Mouse (Mus musculus) bone marrow, adult 2 months (tissue): ENCODE measurements around the gene Crcp. TPM values are rescaled to one million over a fixed set of nuclear protein-coding genes. Genes with fewer than 3 reads are reported as not detected.

Experiments used
- H3K27ac ChIP-seq: fragments of 200-500 bp; 2 replicates; pipeline ENCODE4 v1.5.1; 2012; ENCODE audit warnings: low read depth, mild to moderate bottlenecking, control low read depth, inconsistent platforms, low read length; ENCODE audit not compliant: control insufficient read depth, poor library complexity, insufficient read depth
- H3K4me1 ChIP-seq: fragments of 200-500 bp; 2 replicates; pipeline ENCODE4 v1.6.1; 2011; ENCODE audit warnings: low read length; ENCODE audit not compliant: control insufficient read depth, insufficient read depth
- H3K4me3 ChIP-seq: fragments of 200-500 bp; replicated peaks from 2 replicates; pipeline ENCODE3; 2011; ENCODE audit warnings: mild to moderate bottlenecking, low read depth, low read length, control low read depth; ENCODE audit not compliant: control insufficient read depth
- CTCF ChIP-seq: fragments of 200-500 bp; IDR thresholded peaks from 2 replicates; pipeline ENCODE4 v1.5.1; 2011; ENCODE audit warnings: low read length, control low read depth; ENCODE audit not compliant: control insufficient read depth, insufficient read depth
- POLR2A ChIP-seq: fragments of 200-500 bp; IDR thresholded peaks from 2 replicates; pipeline ENCODE4 v1.6.1; 2011; ENCODE audit warnings: low read depth, mild to moderate bottlenecking, control low read depth, low read length, borderline replicate concordance; ENCODE audit not compliant: control insufficient read depth
- WGBS: fragments of 180-500 bp; shearing (Covaris S2); methylation state at CpG from one replicate; pipeline ENCODE4 v1.1.7; 2018; 5-methylcytosine and 5-hydroxymethylcytosine counted together
- polyA plus RNA-seq: library from polyadenylated mRNA; stranded (reverse); fragments of >200 nt; gene quantifications from 2 replicates; pipeline ENCODE4 v1.2.4, GENCODE M21; 2011; ENCODE audit warnings: low replicate concordance; ENCODE audit not compliant: missing spikeins, insufficient read depth, insufficient read length

Crcp gene
- polyA plus RNA-seq, 1 experiment = 18.0 TPM

GRCm38 (mm10) chr5:130109348-130109747 is 80.3 kb downstream of the Crcp start:
- no peak for TF ChIP-seq CTCF
- TF ChIP-seq POLR2A = no peak
- WGBS = 85% methylated on average over 3 of the region's 3 CpGs
- Histone ChIP-seq H3K4me3 (no peak overlapping the region), H3K27ac (no peak overlapping the region), H3K4me1 (no peaks in the 10 kb centered on the region)

Other genes with a start within 250 kb of the Crcp start
- gene Psph, start 241.8 kb upstream of the Crcp start, polyA plus RNA-seq = 4.3 and 11.1 TPM in 2 replicates
- 7.7 and 16.3 TPM in 2 replicates for gene Sumf2, start 182.3 kb upstream of the Crcp start, polyA plus RNA-seq
- 657 and 717 TPM in 2 replicates for gene Chchd2, start 141.8 kb upstream of the Crcp start, polyA plus RNA-seq
- 1.5 TPM in 1 of 2 replicates, not detected in the other for gene Zbed5, start 133.6 kb upstream of the Crcp start, polyA plus RNA-seq
- gene Phkg1, start 130.7 kb upstream of the Crcp start, polyA plus RNA-seq = 6.4 TPM in 1 of 2 replicates, not detected in the other
- gene Nupr1l, start 120.8 kb upstream of the Crcp start, polyA plus RNA-seq = not detected in 2 replicates
- gene Vkorc1l1, start 87.3 kb upstream of the Crcp start, polyA plus RNA-seq = 14.4 and 15.2 TPM in 2 replicates
- gene Gusb, start 26.2 kb upstream of the Crcp start, polyA plus RNA-seq = 14.5 and 22.6 TPM in 2 replicates
- 14.9 and 37.1 TPM in 2 replicates for gene Asl, start within 50 bp of the Crcp start, polyA plus RNA-seq
- gene Tpst1, start 44.0 kb downstream of the Crcp start, polyA plus RNA-seq = 3.1 and 5.2 TPM in 2 replicates
- 6.1 and 6.6 TPM in 2 replicates for gene Kctd7, start 115.6 kb downstream of the Crcp start, polyA plus RNA-seq
- 16.9 and 36.5 TPM in 2 replicates for gene Rabgef1, start 142.5 kb downstream of the Crcp start, polyA plus RNA-seq
- gene Tmem248, start 187.8 kb downstream of the Crcp start, polyA plus RNA-seq = 15.0 and 25.2 TPM in 2 replicates
- 42.3 and 56.9 TPM in 2 replicates for gene Sbds, start 226.2 kb downstream of the Crcp start, polyA plus RNA-seq
- gene Tyw1, start 226.3 kb downstream of the Crcp start, polyA plus RNA-seq = 7.0 and 11.7 TPM in 2 replicates